Mouse (Mus musculus) liver, adult (tissue): ENCODE data around the gene Sh3gl2.

ENCODE experiments used
- GATA4 ChIP-seq: IDR thresholded peaks from 2 replicates; pipeline ENCODE4 v1.6.1; 2014; ENCODE audit warnings: mild to moderate bottlenecking, low read length; ENCODE audit not compliant: insufficient replicate concordance

The Sh3gl2 gene

DNA sequence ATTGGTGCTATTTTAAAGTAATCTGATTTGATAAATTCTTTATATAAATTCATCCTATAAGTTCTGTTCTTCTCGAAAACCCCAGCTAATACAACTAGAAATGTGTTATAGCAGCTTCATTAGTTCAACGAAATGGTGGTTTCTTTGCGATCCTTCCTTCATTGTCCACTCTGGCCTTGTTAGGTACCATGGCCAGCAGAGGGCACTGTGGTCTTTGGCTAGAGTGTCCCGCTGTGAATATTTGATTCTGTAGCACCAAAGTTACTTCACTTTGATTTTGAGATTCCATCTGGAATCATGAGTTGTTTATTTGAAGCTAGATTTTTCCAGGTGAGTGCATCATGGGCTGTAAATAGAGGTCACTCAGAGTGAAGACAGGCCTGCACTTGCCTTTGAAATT is 197.9 kb downstream of the Sh3gl2 start:
- TF ChIP-seq GATA4 = no peak

DNA sequence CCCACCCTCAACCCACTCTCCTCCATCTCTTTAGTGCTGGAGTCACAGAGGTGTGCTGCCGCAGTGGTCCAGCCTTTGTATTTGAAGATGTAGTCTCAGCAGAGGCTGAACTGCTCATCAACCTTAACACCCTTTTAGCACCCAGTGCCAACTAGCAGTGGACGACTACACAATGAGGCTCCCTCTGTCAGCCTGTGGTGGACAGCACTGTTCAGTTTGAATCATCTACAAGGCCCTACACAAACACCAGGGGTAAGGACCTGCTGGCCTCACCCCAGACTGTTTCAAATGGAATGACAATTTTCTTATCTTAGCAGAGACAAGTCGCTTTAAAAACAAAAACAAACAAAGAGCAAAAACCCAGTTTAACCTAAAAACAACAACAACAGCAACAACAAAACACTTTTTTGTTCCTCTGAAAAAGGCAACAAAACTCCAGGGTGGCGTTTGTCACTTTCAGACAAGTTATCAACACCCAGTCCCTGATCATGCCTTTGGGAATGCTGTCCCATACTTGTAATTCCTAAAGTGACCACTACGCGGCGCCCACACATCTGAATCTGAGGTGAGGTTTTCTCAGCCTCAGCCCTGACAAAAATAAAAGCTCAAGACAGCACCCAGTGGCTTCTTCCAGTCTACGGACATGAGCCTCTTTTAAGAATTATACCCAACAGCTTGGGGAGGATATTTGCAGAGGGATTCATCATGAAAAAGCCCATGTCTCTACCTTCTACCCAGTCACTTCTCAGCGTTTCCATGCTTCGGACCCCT is 199.7 kb downstream of the Sh3gl2 start:
- no peak for TF ChIP-seq GATA4

DNA sequence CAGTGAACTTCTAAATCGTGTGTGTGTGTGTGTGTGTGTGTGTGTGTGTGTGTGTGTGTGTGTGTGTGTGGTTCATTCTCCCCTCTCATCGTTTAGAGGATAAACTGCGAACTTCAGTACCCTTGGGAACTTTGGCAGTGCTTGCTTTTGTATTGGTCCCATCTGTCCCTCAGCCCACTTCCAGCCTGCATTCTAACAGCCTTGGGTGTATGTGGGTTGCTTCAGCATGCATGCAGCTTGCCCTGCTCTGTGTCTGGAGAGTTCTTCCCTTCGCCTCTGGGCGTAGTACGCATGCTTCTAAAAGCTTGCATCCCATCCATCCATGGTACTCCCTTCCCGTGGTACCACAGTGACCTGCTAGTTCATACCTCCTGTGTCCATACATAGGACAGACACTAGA is 200.3 kb downstream of the Sh3gl2 start:
- no peak for TF ChIP-seq GATA4

DNA sequence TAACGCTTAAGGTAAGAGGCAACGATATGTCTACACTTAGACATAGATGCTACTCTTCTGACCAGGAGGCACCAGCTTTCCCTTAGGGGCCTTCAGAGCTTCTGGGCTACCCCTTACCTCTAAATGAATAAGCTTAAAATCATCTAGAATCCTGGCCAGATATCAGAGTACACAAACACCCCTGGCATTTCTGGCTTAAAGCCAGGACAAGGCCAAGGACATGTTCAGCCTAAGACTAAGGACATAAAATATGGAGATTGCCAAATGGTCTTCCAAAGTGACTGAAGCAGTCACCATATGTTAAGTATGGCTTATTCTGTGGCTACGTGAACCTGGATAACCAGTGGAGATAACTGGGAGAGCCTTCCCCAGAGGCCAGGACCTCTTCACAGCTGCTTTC is 211.5 kb downstream of the Sh3gl2 start:
- no peak for TF ChIP-seq GATA4

DNA sequence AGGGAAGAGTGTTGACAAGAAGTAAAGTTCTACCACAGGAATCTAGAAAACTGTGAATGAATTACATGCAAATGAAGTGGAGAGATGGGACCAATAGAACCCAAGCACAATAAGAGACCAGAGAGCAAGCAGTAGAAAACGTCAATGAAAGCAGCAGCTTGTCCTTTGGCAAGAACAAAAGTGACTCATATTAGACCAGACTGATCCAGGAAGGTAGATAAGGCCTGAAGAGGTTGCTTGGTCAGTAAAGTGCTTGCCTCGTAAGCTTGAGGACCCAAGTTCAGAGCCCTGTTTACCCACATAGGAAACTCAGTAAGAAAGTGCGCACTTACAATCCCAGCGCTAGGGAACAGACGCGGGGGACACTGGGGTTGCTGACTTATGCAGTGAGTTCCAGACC is 215.5 kb downstream of the Sh3gl2 start:
- no peak for TF ChIP-seq GATA4

DNA sequence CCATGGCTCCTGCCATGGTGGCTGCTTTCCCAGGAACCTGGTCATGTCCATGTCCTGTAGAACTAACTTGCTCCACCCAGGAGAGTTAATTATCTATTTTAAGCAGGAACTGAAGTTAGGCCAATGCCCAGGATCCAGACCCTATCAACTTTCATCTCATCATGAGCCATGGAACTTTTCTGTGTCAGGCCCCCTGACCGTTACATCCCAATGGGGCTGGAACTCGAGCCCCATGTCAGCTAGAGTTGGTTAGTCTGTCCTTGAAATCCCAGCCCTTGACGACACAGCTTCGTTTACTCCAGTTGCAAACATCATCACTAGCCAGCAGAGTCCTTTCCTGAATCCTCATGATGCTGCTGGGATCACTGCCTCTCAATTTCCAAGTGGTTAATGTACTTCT is 221.3 kb downstream of the Sh3gl2 start:
- TF ChIP-seq GATA4 = no peak

DNA sequence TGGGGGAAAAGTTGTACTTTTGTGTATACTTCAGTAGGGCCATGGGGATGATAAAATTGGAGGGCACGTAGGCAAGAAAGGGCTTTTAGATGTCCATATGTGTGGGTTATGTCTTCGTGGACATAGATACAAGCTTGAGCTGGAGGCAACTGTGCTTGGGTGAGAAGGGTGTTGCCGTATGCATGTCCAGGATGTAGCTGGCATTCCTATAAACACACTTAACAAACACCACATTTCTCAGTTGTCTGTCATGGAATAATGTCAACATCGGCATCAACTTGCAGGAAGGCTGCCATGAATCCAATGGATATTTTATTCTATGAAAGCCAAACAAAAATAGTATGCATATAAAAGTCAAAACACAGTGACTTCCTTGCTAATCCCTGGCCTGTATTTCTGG is 227.9 kb downstream of the Sh3gl2 start:
- TF ChIP-seq GATA4 = no peak

DNA sequence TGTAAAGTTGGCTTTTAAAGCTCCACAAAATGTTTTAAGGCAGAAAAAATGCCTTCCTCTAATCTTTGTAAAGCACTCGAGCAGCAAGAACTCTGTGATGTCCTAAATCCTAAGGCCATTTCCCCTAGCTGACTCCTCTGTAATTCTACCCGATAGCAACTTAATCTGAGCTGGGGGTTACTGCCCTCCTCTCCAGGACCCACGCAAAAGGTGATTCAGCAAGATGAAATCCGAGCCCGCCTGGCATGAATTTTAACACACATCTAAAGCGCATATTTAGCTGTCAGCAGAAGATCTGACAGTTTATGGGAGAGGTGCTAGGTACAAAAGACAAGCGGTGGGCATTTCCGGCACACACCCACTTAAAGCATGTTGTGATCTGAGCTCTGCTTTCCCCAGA is 229.8 kb downstream of the Sh3gl2 start:
- TF ChIP-seq GATA4 = no peak

DNA sequence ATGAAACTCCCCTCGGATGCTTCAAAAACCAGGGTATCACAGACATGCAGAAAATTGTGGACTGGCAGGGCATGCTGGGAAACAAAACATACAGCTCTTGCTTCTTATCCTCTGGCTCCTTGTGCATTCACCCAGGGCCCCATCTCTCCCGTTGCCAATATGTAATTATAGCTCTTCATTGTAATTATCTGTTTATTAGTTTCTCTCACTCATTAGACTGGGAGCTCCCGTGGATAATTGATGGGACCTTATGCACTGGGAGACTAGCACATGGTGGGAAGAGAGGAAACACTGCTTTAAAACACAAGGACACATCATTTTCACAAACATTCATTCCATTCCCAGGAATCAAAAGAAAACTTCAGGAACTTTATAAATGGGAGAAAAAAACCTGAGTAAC is 233.9 kb downstream of the Sh3gl2 start:
- TF ChIP-seq GATA4 = no peak

DNA sequence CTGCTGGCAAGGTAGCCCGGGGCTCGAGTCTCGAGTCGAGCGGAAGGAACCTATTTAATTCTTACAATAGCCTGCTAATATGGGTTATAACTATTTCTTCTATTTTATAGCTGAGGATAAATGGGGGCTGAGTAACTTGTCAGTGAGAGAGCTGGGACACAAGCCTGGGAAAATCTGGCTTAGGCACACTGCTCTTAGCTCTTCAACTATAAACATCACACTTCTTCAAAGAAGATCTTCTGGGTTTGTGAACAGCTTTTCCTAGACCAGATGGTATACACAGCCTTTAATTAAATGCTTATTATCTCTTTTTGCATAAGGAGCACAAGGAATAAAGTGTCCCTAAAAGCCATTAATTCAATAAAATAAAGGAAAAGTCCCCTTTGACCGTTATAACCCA is 278.7 kb downstream of the Sh3gl2 start:
- no peak for TF ChIP-seq GATA4

DNA sequence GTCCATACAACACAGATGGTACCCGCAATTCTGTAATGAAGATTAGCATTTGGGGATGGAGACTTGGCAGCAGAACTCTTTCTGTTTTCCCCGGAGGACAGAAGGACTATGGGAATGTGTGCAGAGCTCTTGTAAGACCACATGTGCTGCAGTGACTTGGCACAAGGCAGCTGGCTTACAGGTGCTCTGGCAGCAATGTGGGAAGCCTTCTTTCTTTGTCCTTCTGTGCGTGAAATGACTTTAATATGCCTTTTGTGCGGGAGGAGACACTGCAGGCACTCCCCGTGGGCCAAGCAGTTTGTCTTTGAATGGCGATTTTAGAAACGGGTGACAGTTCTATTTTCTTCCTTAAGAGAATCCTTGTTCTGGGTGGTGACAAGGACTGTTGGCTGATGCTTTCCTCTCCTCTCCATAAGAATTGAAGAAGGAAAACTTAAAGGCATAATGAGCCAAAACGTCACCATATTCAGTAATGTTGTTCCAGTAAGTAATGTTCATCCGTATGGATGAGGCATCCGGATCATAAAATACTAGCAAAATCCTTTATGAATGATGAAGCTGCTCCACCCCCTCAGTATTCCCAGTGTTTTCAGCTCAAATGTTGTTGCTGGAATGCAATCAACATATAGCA is 281.5 kb downstream of the Sh3gl2 start:
- TF ChIP-seq GATA4 = no peak

DNA sequence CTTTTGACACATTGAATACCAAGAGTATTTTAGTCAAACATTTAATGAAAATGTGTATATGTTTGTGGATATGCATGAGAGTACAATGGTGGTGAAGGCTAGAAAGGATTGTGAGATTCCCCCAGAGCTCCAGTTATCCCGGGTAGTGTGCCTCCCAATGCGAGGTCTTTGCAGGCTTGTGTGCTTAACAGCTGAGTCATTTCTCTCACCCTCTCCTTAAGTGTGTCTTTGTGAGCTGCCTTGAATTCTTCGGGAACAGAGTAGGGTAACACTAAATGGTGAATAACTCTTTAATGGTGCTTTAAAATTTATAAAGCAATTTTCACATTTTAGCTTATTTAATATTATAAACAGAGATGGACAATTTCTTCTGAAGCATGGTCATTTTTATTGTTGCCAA is 300.8 kb downstream of the Sh3gl2 start:
- no peak for TF ChIP-seq GATA4

DNA sequence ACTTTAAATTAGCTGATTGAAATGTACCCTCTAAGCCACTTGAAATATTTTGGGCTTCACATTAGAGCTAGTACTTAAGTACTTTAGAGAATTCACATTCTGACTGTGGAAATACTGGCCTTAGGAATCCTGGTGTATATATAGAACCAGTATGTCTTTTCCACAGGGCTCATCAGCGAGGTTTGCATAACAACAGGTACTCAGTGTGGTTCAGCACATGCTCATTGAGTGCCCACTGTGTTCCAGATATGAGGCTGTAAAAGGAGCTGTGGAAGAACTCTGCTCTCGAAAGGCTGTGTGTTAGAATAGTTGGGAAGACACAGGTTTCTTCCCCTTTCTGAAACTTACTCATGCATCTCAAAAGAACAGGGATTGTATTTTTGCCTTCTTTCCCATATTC is 302.1 kb downstream of the Sh3gl2 start:
- no peak for TF ChIP-seq GATA4

DNA sequence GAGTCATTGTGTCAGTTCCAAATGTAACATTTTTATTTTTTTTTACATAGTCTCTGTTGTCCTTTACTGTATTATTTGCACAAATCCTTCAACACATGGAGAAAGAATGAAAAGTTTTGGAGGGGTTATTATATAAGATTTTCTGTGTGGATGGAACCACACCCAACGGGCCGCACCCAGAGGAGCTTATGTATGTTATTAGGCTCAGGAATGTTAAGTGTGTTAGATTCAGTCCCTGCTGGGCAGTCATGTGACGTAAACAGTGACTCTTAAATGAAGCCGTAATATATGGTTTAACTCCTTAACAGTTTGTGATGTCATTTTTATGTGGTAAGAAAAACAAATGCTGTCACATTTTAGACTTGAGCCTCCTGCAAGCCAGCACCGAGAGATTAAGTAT is 302.6 kb downstream of the Sh3gl2 start:
- no peak for TF ChIP-seq GATA4

DNA sequence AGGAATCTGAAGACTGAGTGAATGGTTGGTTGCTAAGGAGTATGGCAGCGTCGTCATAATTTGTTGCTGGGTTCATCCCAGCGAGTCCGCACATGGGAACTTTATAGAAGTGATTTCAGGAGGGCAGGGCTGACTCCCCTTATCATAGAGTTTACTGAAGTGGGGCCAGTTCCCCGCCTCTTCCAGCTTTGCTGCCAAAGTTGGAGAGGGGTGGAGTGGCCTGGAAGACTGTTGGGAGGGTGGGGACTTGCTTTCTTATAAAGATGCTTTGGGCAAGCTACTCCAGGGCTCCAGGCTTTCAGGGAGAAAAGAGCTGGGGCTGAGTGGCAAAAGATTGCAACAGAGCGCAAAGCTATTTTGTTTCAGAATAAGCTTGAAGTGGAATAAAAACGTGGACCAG is 308.4 kb downstream of the Sh3gl2 start:
- no peak for TF ChIP-seq GATA4

DNA sequence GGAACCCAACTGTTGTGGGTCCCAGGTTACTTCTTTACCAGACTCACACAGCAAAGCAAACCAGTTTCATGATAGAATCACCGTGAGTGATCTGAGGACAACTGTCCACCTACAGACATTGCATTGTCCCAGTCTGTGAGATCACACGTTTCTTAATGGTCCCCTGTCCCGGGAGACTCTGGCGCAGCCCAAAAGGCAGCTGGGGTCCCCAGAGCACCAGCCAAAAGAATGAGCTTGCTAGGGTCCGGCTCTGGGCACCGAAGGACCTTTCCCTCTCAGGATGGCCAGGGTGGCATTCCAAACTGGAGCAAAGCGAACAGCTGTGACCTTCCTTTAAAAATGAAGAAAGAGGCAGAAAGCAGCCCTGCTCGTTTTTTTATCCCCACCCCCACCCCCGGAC is 308.9 kb downstream of the Sh3gl2 start, which contains the start of gene Adamtsl1:
Gene Adamtsl1, plus strand, starts transcription at position 381 of the 400 bp plus-strand sequence.
- TF ChIP-seq GATA4 = no peak

DNA sequence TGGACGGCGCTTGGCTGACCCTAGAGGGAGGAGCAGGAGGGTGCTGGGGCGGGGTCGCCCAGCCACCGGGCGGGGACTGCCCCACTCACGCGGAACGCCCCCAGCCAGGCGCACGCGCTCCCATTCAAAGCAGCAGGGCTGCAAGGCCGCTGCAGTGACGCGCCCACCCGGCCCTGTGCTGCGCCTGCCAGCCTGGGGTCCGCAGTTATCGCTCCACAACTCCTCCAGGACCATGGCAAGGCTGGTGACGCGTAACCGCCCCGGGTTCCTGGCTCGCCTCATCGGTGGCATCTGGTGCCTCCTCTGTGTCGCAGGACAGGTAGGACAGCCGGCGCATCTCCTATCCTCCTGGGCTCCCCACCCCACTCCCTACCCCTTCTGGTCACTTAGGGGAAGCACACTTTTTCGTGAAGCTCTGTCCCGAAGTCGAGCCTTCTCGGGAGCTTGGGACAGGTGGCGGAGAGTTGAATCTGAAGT is 309.3 kb downstream of the Sh3gl2 start:
- no peak for TF ChIP-seq GATA4
